Mouse (Mus musculus) ES-Bruce4 (cell line): ENCODE results near the gene Pold4. TPM values are rescaled to one million over a fixed set of nuclear protein-coding genes. Genes with fewer than 3 reads are reported as not detected.
"Not testable (repeated sequence)": the region's sequence is repeated elsewhere in the genome, so short reads cannot be mapped to it uniquely, and the experiment has no call there.

Experiments used
- H3K27ac ChIP-seq: 2 replicates; pipeline ENCODE4 v1.5.1; 2012; ENCODE audit warnings: low read length, inconsistent platforms; ENCODE audit not compliant: insufficient read depth
- H3K27me3 ChIP-seq: 2 replicates; pipeline ENCODE4 v1.6.1; 2012; ENCODE audit warnings: mild to moderate bottlenecking, low read length, inconsistent platforms; ENCODE audit not compliant: control insufficient read depth, poor library complexity, insufficient read depth, severe bottlenecking
- H3K36me3 ChIP-seq: 2 replicates; pipeline ENCODE4 v1.6.1; 2012; ENCODE audit warnings: inconsistent platforms, mild to moderate bottlenecking, low read length, moderate library complexity; ENCODE audit not compliant: control insufficient read depth, poor library complexity, insufficient read depth, severe bottlenecking
- H3K4me1 ChIP-seq: one replicate; pipeline ENCODE4 v1.8.1; 2011; ENCODE audit warnings: low read length; ENCODE audit not compliant: control insufficient read depth, insufficient read depth
- H3K4me3 ChIP-seq: 2 replicates; pipeline ENCODE4 v1.5.1; 2011; ENCODE audit warnings: low read depth, mild to moderate bottlenecking, low read length
- H3K9ac ChIP-seq: 2 replicates; pipeline ENCODE4 v1.6.1; 2012; ENCODE audit warnings: low read depth, mild to moderate bottlenecking, inconsistent platforms; ENCODE audit not compliant: poor library complexity, severe bottlenecking
- H3K9me3 ChIP-seq: replicated peaks from 2 replicates; pipeline ENCODE4 v1.6.1; 2012; ENCODE audit warnings: mild to moderate bottlenecking, low read length, inconsistent platforms; ENCODE audit not compliant: control insufficient read depth, poor library complexity, insufficient read depth, severe bottlenecking
- CTCF ChIP-seq: IDR thresholded peaks from one replicate; pipeline ENCODE4 v1.8.1; 2011; ENCODE audit warnings: low read depth, low read length
- EP300 ChIP-seq: IDR thresholded peaks from 2 replicates; pipeline ENCODE4 v1.6.1; 2011; ENCODE audit warnings: low read depth, low read length; ENCODE audit not compliant: insufficient read depth
- POLR2A ChIP-seq: IDR thresholded peaks from one replicate; pipeline ENCODE4 v1.8.1; 2011; ENCODE audit warnings: low read length; ENCODE audit not compliant: insufficient read depth
- polyA plus RNA-seq: library from polyadenylated mRNA; stranded (reverse); fragments of >200 nt; gene quantifications from 2 replicates; pipeline ENCODE4 v1.2.4, GENCODE M21; 2011; ENCODE audit warnings: low read depth; ENCODE audit not compliant: missing spikeins, insufficient read depth, insufficient read length

Gene Pold4
- polyA plus RNA-seq, 1 experiment = 26.7 TPM

GRCm38 (mm10) chr19:4247010-4247409, 15.3 kb downstream of the Pold4 start:
- Histone ChIP-seq H3K9ac (no peak overlapping the region), H3K9me3 (no peaks in the 10 kb centered on the region), H3K27ac (no peak overlapping the region), H3K36me3 (no peaks in the 10 kb centered on the region), H3K4me1 (no peaks in the 10 kb centered on the region), H3K4me3 (no peak overlapping the region), H3K27me3 (no peaks in the 10 kb centered on the region)
- TF ChIP-seq POLR2A (no peak), CTCF (no peak), EP300 (no peak)

GRCm38 (mm10) chr19:4248683-4249082, 17.0 kb downstream of the Pold4 start:
- not testable (repeated sequence) for H3K9me3 ChIP-seq, H3K4me3 ChIP-seq, H3K27me3 ChIP-seq, H3K27ac ChIP-seq, H3K9ac ChIP-seq, H3K4me1 ChIP-seq, H3K36me3 ChIP-seq

- TF ChIP-seq POLR2A (no peak), CTCF (no peak), EP300 (no peak)
- Histone ChIP-seq H3K4me1 (no peaks in the 10 kb centered on the region), H3K9me3 (no peaks in the 10 kb centered on the region), H3K27me3 (no peaks in the 10 kb centered on the region), H3K9ac (no peak overlapping the region), H3K27ac (no peak overlapping the region), H3K4me3 (no peak overlapping the region), H3K36me3 (no peaks in the 10 kb centered on the region)
Observed at GRCm38 (mm10) chr19:4254230-4254629, 22.5 kb downstream of the Pold4 start.

- no peak overlapping the region for H3K27ac ChIP-seq
- H3K4me3 ChIP-seq = no peak overlapping the region
- H3K9ac ChIP-seq = no peak overlapping the region
- H3K9me3 ChIP-seq = no peaks in the 10 kb centered on the region
- no peaks in the 10 kb centered on the region for H3K27me3 ChIP-seq
- H3K4me1 ChIP-seq = no peaks in the 10 kb centered on the region
- no peaks in the 10 kb centered on the region for H3K36me3 ChIP-seq
- peak; percentile 52 for TF ChIP-seq CTCF
- TF ChIP-seq EP300 = no peak
Observed at GRCm38 (mm10) chr19:4255583-4256162, 24.0 kb downstream of the Pold4 start.

- Histone ChIP-seq H3K4me3 (peak overlapping the region; percentile 69), H3K27me3 (no peaks in the 10 kb centered on the region), H3K9me3 (no peaks in the 10 kb centered on the region), H3K4me1 (no peaks in the 10 kb centered on the region), H3K9ac (peak overlapping the region; percentile 20), H3K27ac (no peak overlapping the region), H3K36me3 (no peaks in the 10 kb centered on the region)
- TF ChIP-seq EP300 = 0 out of 2 replicates have a peak, but pooled peaks have one; percentile 52
- TF ChIP-seq POLR2A = no peak
- TF ChIP-seq CTCF = peak; percentile 90
Observed at GRCm38 (mm10) chr19:4257216-4257896, 25.7 kb downstream of the Pold4 start.

GRCm38 (mm10) chr19:4257897-4258252, 26.2 kb downstream of the Pold4 start:
- Histone ChIP-seq H3K27me3 (no peaks in the 10 kb centered on the region), H3K9me3 (no peaks in the 10 kb centered on the region), H3K27ac (no peak overlapping the region), H3K36me3 (no peaks in the 10 kb centered on the region), H3K4me3 (peak overlapping the region; percentile 48), H3K9ac (peak overlapping the region; percentile 12), H3K4me1 (no peaks in the 10 kb centered on the region)
- TF ChIP-seq POLR2A (no peak), CTCF (no peak), EP300 (no peak)
